Mouse (Mus musculus) kidney, adult 2 months (tissue): ENCODE measurements around the gene Nell1.

Experiments
- CTCF ChIP-seq: fragments of 200-500 bp; conservative IDR thresholded peaks from 2 replicates; pipeline ENCODE4 v1.5.1; 2011; ENCODE audit warnings: low read depth, mild to moderate bottlenecking, control low read depth, low read length, moderate library complexity, mixed read lengths; ENCODE audit not compliant: insufficient read depth, insufficient read length
- POLR2A ChIP-seq: fragments of 200-500 bp; IDR thresholded peaks from one replicate; pipeline ENCODE4 v1.6.1; 2011; ENCODE audit warnings: low read depth, low read length, control low read depth

DNA sequence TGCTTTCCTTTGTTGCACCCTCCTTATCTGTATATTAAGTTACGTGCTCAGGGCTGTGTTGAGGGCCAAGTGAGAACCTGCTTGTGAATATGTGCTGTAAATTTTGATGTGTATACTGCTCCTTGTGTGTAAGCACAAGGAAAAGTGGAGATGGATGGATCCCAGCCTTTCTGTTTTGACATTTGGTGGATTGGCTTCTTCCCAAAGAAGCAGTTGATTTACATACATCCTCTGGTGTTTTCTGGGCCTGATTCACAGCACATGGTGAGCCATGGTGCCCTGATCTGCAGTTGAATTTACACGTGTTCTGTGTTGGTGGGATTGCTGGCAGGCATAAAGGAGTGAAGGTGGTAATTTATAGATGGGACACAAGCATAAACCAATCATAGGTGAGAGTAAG is 179.0 kb downstream of the Nell1 start:
- TF ChIP-seq POLR2A (no peak), CTCF (no peak)
